Comparison of ENCODE assay signal across 8 mouse cellular contexts in genomic region chr6:122811280-122811652, GRCm38 (mm10). TPM values are rescaled to one million over a fixed set of nuclear protein-coding genes. Genes with fewer than 3 reads are reported as not detected.
DNase-seq lines count a peak whose midpoint lies in the region; ATAC-seq and TF ChIP-seq lines count a peak whose summit lies in the region.

No protein-coding gene starts in this region.

- peak overlapping the region; percentile 76 for H3K9ac ChIP-seq in forebrain, embryonic 12.5 days
- H3K9ac ChIP-seq in heart, postnatal 0 days (replicated peaks; ENCODE audit: low read depth, low read length), result peak overlapping the region; percentile 75
- H3K9ac ChIP-seq in liver, postnatal 0 days (replicated peaks), result peak overlapping the region; percentile 77
- H3K9ac ChIP-seq in neural tube, embryonic 13.5 days, result peak overlapping the region; percentile 83

- peak overlapping the region; percentile 66 for H3K4me3 ChIP-seq in forebrain, embryonic 12.5 days (replicated peaks)
- peak overlapping the region; percentile 83 for H3K4me3 ChIP-seq in heart, postnatal 0 days (ENCODE audit: low read depth, low read length)
- H3K4me3 ChIP-seq in liver, postnatal 0 days (ENCODE audit: low read depth, low read length), result peak overlapping the region; percentile 59
- H3K4me3 ChIP-seq in neural tube, embryonic 13.5 days, result peak overlapping the region; percentile 71
- peak overlapping the region; percentile 84 for H3K4me3 ChIP-seq in testis, adult 2 months (ENCODE audit: control insufficient read depth, low read depth, low read length)

- H3K27ac ChIP-seq in forebrain, embryonic 12.5 days, result peak overlapping the region; percentile 99
- H3K27ac ChIP-seq in heart, postnatal 0 days (ENCODE audit: low read depth), result peak overlapping the region; percentile 100
- peak overlapping the region; percentile 99 for H3K27ac ChIP-seq in liver, postnatal 0 days (ENCODE audit: low read depth)
- H3K27ac ChIP-seq in neural tube, embryonic 13.5 days (replicated peaks), result peak overlapping the region; percentile 99
- peak overlapping the region; percentile 89 for H3K27ac ChIP-seq in testis, adult 2 months (ENCODE audit: control insufficient read depth, insufficient read depth, low read depth, low read length)

- TF ChIP-seq EP300 in heart, postnatal 0 days (IDR thresholded peaks at IDR 0.05; ENCODE audit: low read depth), result 0 out of 2 replicates have a peak, but pooled peaks have one; percentile 21
- TF ChIP-seq EP300 in liver, postnatal 0 days (IDR thresholded peaks at IDR 0.05; ENCODE audit: low read depth), result no peak

- under 1% methylated on average over 38 of the region's 38 CpGs for WGBS in forebrain, embryonic 12.5 days
- 2% methylated on average over 35 of the region's 38 CpGs for WGBS in heart, postnatal 0 days
- under 1% methylated on average over 34 of the region's 38 CpGs for WGBS in large intestine, adult 2 months
- under 1% methylated on average over 29 of the region's 38 CpGs for WGBS in liver, postnatal 0 days (ENCODE audit: insufficient replicate concordance)
- under 1% methylated on average over 38 of the region's 38 CpGs for WGBS in neural tube, embryonic 13.5 days

- no peak for TF ChIP-seq CTCF in heart, postnatal 0 days (IDR thresholded peaks at IDR 0.05; ENCODE audit: low read depth)
- peak; percentile 24; the same call in 1 of the 2 replicates for TF ChIP-seq CTCF in liver, postnatal 0 days (IDR thresholded peaks at IDR 0.05; ENCODE audit: low read depth)
- TF ChIP-seq CTCF in testis, adult 2 months (IDR thresholded peaks at IDR 0.05; ENCODE audit: control insufficient read depth, insufficient read depth, insufficient replicate concordance, low read depth, low read length), result no peak

- no peaks in the 10 kb centered on the region for H3K27me3 ChIP-seq in forebrain, embryonic 12.5 days
- no peaks in the 10 kb centered on the region for H3K27me3 ChIP-seq in heart, postnatal 0 days (ENCODE audit: control insufficient read depth, insufficient read depth, low read length)
- no peaks in the 10 kb centered on the region for H3K27me3 ChIP-seq in liver, postnatal 0 days (ENCODE audit: insufficient read depth, low read length)
- H3K27me3 ChIP-seq in neural tube, embryonic 13.5 days, result 0 out of 2 replicates have a peak, but pooled peaks cover 7% of the 10 kb centered on the region
- H3K27me3 ChIP-seq in testis, adult 2 months (ENCODE audit: control insufficient read depth, insufficient read depth, low read length), result no peaks in the 10 kb centered on the region

- TF ChIP-seq POLR2A in testis, adult 2 months (IDR thresholded peaks at IDR 0.05; ENCODE audit: control insufficient read depth, low read depth, low read length), result peak; percentile 25

- peak overlapping the region; percentile 65 for H3K4me2 ChIP-seq in forebrain, embryonic 12.5 days
- H3K4me2 ChIP-seq in heart, postnatal 0 days (ENCODE audit: low read depth, low read length), result peak overlapping the region; percentile 73
- H3K4me2 ChIP-seq in liver, postnatal 0 days (ENCODE audit: low read depth, low read length), result peak overlapping the region; percentile 67
- H3K4me2 ChIP-seq in neural tube, embryonic 13.5 days, result peak overlapping the region; percentile 68

- ATAC-seq in forebrain, embryonic 12.5 days (ENCODE audit: low FRiP score), result peak; percentile 94
- peak; percentile 93 for ATAC-seq in heart, postnatal 0 days (ENCODE audit: insufficient read depth, low read depth)
- peak; percentile 87 for ATAC-seq in liver, postnatal 0 days
- ATAC-seq in neural tube, embryonic 13.5 days (ENCODE audit: low read depth), result peak; percentile 95

- no peaks in the 10 kb centered on the region for H3K36me3 ChIP-seq in forebrain, embryonic 12.5 days (replicated peaks)
- no peaks in the 10 kb centered on the region for H3K36me3 ChIP-seq in heart, postnatal 0 days (replicated peaks; ENCODE audit: control insufficient read depth, insufficient read depth, low read length)
- H3K36me3 ChIP-seq in liver, postnatal 0 days (replicated peaks; ENCODE audit: insufficient read depth, low read length), result no peaks in the 10 kb centered on the region
- no peaks in the 10 kb centered on the region for H3K36me3 ChIP-seq in neural tube, embryonic 13.5 days
- H3K36me3 ChIP-seq in testis, adult 2 months (ENCODE audit: control insufficient read depth, insufficient read depth, low read length), result no peaks in the 10 kb centered on the region

- H3K4me1 ChIP-seq in forebrain, embryonic 12.5 days, result peaks cover 11% of the 10 kb centered on the region
- H3K4me1 ChIP-seq in heart, postnatal 0 days (ENCODE audit: control insufficient read depth, insufficient read depth), result peaks cover 2% of the 10 kb centered on the region; the same call in 1 of the 2 replicates
- peaks cover 9% of the 10 kb centered on the region for H3K4me1 ChIP-seq in liver, postnatal 0 days (ENCODE audit: insufficient read depth)
- H3K4me1 ChIP-seq in neural tube, embryonic 13.5 days (replicated peaks), result peaks cover 12% of the 10 kb centered on the region
- peaks cover 6% of the 10 kb centered on the region for H3K4me1 ChIP-seq in testis, adult 2 months (ENCODE audit: control insufficient read depth, insufficient read depth, low read length)

- no peaks in the 10 kb centered on the region for H3K9me3 ChIP-seq in forebrain, embryonic 12.5 days
- H3K9me3 ChIP-seq in heart, postnatal 0 days (replicated peaks; ENCODE audit: control insufficient read depth, low read length), result no peaks in the 10 kb centered on the region
- no peaks in the 10 kb centered on the region for H3K9me3 ChIP-seq in liver, postnatal 0 days (ENCODE audit: low read length)
- H3K9me3 ChIP-seq in neural tube, embryonic 13.5 days, result no peaks in the 10 kb centered on the region

- DNase-seq in ES-CJ7 (ENCODE audit: low read depth, low spot score), result peak; percentile 90
- peak; percentile 89 for DNase-seq in c-Kit-positive CD71-positive TER-119-positive erythroid progenitor cells, embryonic 14.5 days (ENCODE audit: low spot score)
- peak; percentile 92 for DNase-seq in heart, postnatal 0 days (ENCODE audit: low spot score)
- DNase-seq in large intestine, adult 2 months (ENCODE audit: low read depth, low spot score), result peak; percentile 70
- DNase-seq in liver, postnatal 0 days, result peak; percentile 94

RNA-seq across cellular contexts. Expression of gene Foxj2, which starts 8.4 kb away (rescaled TPM):
- 5.7 and 5.8 TPM in 2 replicates for polyA plus RNA-seq in forebrain, embryonic 12.5 days (2016; fragmentation: Nextera tagmentation; extraction: Ambion mirVana)
- total RNA-seq in heart, postnatal 0 days (2014; rRNA removed; ENCODE audit: low replicate concordance), result 17.8 TPM in 2 replicates
- polyA plus RNA-seq in heart, postnatal 0 days (2015; fragmentation: Nextera tagmentation; extraction: Ambion mirVana), result 4.4 and 4.5 TPM in 2 replicates
- 7.4 and 7.6 TPM in 2 replicates for polyA plus RNA-seq in large intestine, adult 2 months (2012; rRNA removed)
- 1.0 and 1.2 TPM in 2 replicates for polyA plus RNA-seq in liver, postnatal 0 days (2015; fragmentation: Nextera tagmentation; extraction: Ambion mirVana)
- 6.3 and 7.3 TPM in 2 replicates for polyA plus RNA-seq in neural tube, embryonic 13.5 days (2015; fragmentation: Nextera tagmentation; extraction: Ambion mirVana)
- 3.0 and 3.7 TPM in 2 replicates for polyA plus RNA-seq in testis, adult 2 months (2012; rRNA removed)

RNA-seq across cellular contexts. Expression of gene Slc2a3, which starts 9.8 kb away (rescaled TPM):
- polyA plus RNA-seq in forebrain, embryonic 12.5 days (2016; fragmentation: Nextera tagmentation; extraction: Ambion mirVana), result 17.7 and 24.2 TPM in 2 replicates
- 21.4 and 21.6 TPM in 2 replicates for total RNA-seq in heart, postnatal 0 days (2014; rRNA removed; ENCODE audit: low replicate concordance)
- polyA plus RNA-seq in heart, postnatal 0 days (2015; fragmentation: Nextera tagmentation; extraction: Ambion mirVana), result 1.7 and 1.8 TPM in 2 replicates
- 2.1 and 2.8 TPM in 2 replicates for polyA plus RNA-seq in large intestine, adult 2 months (2012; rRNA removed)
- 7.3 and 8.5 TPM in 2 replicates for polyA plus RNA-seq in liver, postnatal 0 days (2015; fragmentation: Nextera tagmentation; extraction: Ambion mirVana)
- 22.5 and 27.5 TPM in 2 replicates for polyA plus RNA-seq in neural tube, embryonic 13.5 days (2015; fragmentation: Nextera tagmentation; extraction: Ambion mirVana)
- polyA plus RNA-seq in testis, adult 2 months (2012; rRNA removed), result 703 and 947 TPM in 2 replicates

RNA-seq across cellular contexts. Expression of gene C3ar1, which starts 44.7 kb away (rescaled TPM):
- polyA plus RNA-seq in forebrain, embryonic 12.5 days (2016; fragmentation: Nextera tagmentation; extraction: Ambion mirVana), result 1.2 TPM in 2 replicates
- 0.46 and 2.9 TPM in 2 replicates for total RNA-seq in heart, postnatal 0 days (2014; rRNA removed; ENCODE audit: low replicate concordance)
- 2.3 and 2.4 TPM in 2 replicates for polyA plus RNA-seq in heart, postnatal 0 days (2015; fragmentation: Nextera tagmentation; extraction: Ambion mirVana)
- polyA plus RNA-seq in large intestine, adult 2 months (2012; rRNA removed), result 2.0 and 4.0 TPM in 2 replicates
- polyA plus RNA-seq in liver, postnatal 0 days (2015; fragmentation: Nextera tagmentation; extraction: Ambion mirVana), result 1.8 and 2.1 TPM in 2 replicates
- 2.6 and 2.7 TPM in 2 replicates for polyA plus RNA-seq in neural tube, embryonic 13.5 days (2015; fragmentation: Nextera tagmentation; extraction: Ambion mirVana)
- 0.60 and 0.67 TPM in 2 replicates for polyA plus RNA-seq in testis, adult 2 months (2012; rRNA removed)

Comparison
In these comparisons a context has a peak if more than half of its experiments do, and no peak if none do; other contexts are left out.
1. Peak in every context shown above with its lines: DNase-seq, ATAC-seq, H3K4me3 ChIP-seq and H3K27ac ChIP-seq.
2. RNA of gene Slc2a3, which starts 9.8 kb away (polyA plus RNA-seq): 703 to 947 TPM in testis, adult 2 months; 17.7 to 24.2 TPM in forebrain, embryonic 12.5 days, 22.5 to 27.5 TPM in neural tube, embryonic 13.5 days, 7.3 to 8.5 TPM in liver, postnatal 0 days, 2.1 to 2.8 TPM in large intestine, adult 2 months and 1.7 to 1.8 TPM in heart, postnatal 0 days; every median in the first group is over 10 times any median in the second.